Mouse (Mus musculus) hindbrain, embryonic 11.5 days (tissue): ENCODE data around the gene Rpl36. TPM values are rescaled to one million over a fixed set of nuclear protein-coding genes. Genes with fewer than 3 reads are reported as not detected.
A peak's percentile ranks its signal among the peaks of the same experiment; 100 is the strongest.
"Not testable (repeated sequence)": the region's sequence is repeated elsewhere in the genome, so short reads cannot be mapped to it uniquely, and the experiment has no call there.

Experiments
- ATAC-seq: fragments of 200-750 bp; cut with Nextera tagmentation; 2 replicates; pipeline ENCODE4 v1.8.0; 2017; ENCODE audit warnings: mild to moderate bottlenecking, moderate TSS enrichment, moderate library complexity; ENCODE audit not compliant: low FRiP score
- DNase-seq: peaks from one replicate; pipeline ENCODE4 v3.0.0-alpha.2; 2015; ENCODE audit warnings: low spot score
- H3K27ac ChIP-seq: fragments of 300-500 bp; sonication (generic); 2 replicates; pipeline ENCODE4 v1.5.1; 2014; ENCODE audit warnings: mild to moderate bottlenecking, low read depth, low read length
- H3K27me3 ChIP-seq: fragments of 300-500 bp; sonication (generic); 2 replicates; pipeline ENCODE4 v1.6.1; 2014; ENCODE audit warnings: mild to moderate bottlenecking, low read length, moderate library complexity, mixed read lengths; ENCODE audit not compliant: control insufficient read depth, insufficient read depth
- H3K36me3 ChIP-seq: fragments of 300-500 bp; sonication (generic); 2 replicates; pipeline ENCODE4 v1.6.1; 2014; ENCODE audit warnings: mild to moderate bottlenecking, low read length, moderate library complexity, mixed read lengths; ENCODE audit not compliant: control insufficient read depth, insufficient read depth
- H3K4me1 ChIP-seq: fragments of 300-500 bp; sonication (generic); replicated peaks from 2 replicates; pipeline ENCODE4 v1.6.1; 2014; ENCODE audit warnings: low read length, mixed read lengths; ENCODE audit not compliant: control insufficient read depth, insufficient read depth
- H3K4me2 ChIP-seq: fragments of 300-500 bp; sonication (generic); replicated peaks from 2 replicates; pipeline ENCODE4 v1.6.1; 2014; ENCODE audit warnings: mild to moderate bottlenecking, low read depth, low read length
- H3K4me3 ChIP-seq: fragments of 300-500 bp; sonication (generic); 2 replicates; pipeline ENCODE4 v1.5.1; 2014; ENCODE audit warnings: low read depth, low read length
- H3K9ac ChIP-seq: fragments of 300-500 bp; sonication (generic); 2 replicates; pipeline ENCODE4 v1.6.1; 2014; ENCODE audit warnings: low read depth, low read length
- H3K9me3 ChIP-seq: fragments of 300-500 bp; sonication (generic); 2 replicates; pipeline ENCODE4 v1.6.1; 2016; ENCODE audit warnings: low read length; ENCODE audit not compliant: control insufficient read depth
- WGBS: fragments of 180-500 bp; shearing (Covaris S2); extraction: QIAGEN DNeasy Blood & Tissue Kit; methylation state at CpG from one replicate; pipeline ENCODE4 v1.1.7; 2014; 5-methylcytosine and 5-hydroxymethylcytosine counted together
- polyA plus RNA-seq: library from polyadenylated mRNA; unstranded; fragments of >200 nt; fragmentation: Nextera tagmentation; extraction: Ambion mirVana; gene quantifications from 2 replicates; pipeline ENCODE4 v1.2.1, GENCODE M21; 2014

Rpl36 gene
- polyA plus RNA-seq, 1 experiment from 2014 or later: 1,259 TPM

DNA sequence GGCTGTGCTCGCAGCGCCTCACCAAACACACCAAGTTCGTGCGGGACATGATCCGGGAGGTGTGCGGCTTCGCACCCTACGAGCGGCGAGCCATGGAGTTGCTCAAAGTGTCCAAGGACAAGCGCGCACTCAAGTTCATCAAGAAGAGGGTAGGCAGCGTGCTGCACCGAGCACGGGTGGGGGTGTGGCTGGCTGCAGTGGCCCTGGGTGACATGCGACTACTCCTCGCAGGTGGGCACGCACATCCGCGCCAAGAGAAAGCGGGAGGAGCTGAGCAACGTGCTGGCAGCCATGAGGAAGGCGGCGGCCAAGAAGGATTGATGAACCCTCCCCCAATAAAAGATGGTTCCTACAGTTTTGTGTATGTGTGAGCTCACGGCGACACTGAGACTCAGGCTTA is 677 bp downstream of the Rpl36 start:
- not testable (repeated sequence) for H3K9me3 ChIP-seq, ATAC-seq, DNase-seq, H3K4me1 ChIP-seq, H3K27me3 ChIP-seq, H3K27ac ChIP-seq
- WGBS: under 1% methylated on average over 26 of the region's 26 CpGs
- peak overlapping the region; percentile 81 for H3K9ac ChIP-seq
- H3K4me2 ChIP-seq: peak overlapping the region; percentile 83
- H3K4me3 ChIP-seq: peak overlapping the region; percentile 84
- H3K36me3 ChIP-seq: peaks cover 17% of the 10 kb centered on the region; the same call in 1 of the 2 replicates

GRCm38 (mm10) chr17:56614391-56615135 is 1.3 kb downstream of the Rpl36 start:
- DNase-seq: no peak
- Histone ChIP-seq H3K9me3 (no peaks in the 10 kb centered on the region), H3K9ac (peak overlapping the region; percentile 81), H3K27me3 (no peaks in the 10 kb centered on the region), H3K4me2 (peak overlapping the region; percentile 83), H3K4me3 (peak overlapping the region; percentile 84), H3K27ac (no peak overlapping the region), H3K36me3 (peaks cover 17% of the 10 kb centered on the region; the same call in 1 of the 2 replicates), H3K4me1 (peaks cover 9% of the 10 kb centered on the region)
- 31% methylated on average over 14 of the region's 14 CpGs for WGBS
- ATAC-seq: no peak

GRCm38 (mm10) chr17:56615136-56615784 is 2.0 kb downstream of the Rpl36 start:
- no peaks in the 10 kb centered on the region for H3K9me3 ChIP-seq
- H3K27me3 ChIP-seq: no peaks in the 10 kb centered on the region
- ATAC-seq (no peak), DNase-seq (no peak)
- 0 out of 2 replicates have a peak overlapping the region, but pooled peaks have one; percentile 8 for H3K4me3 ChIP-seq
- peaks cover 19% of the 10 kb centered on the region; the same call in 1 of the 2 replicates for H3K36me3 ChIP-seq
- peaks cover 9% of the 10 kb centered on the region for H3K4me1 ChIP-seq
- WGBS: 88% methylated on average over 11 of the region's 11 CpGs
- 0 out of 2 replicates have a peak overlapping the region, but pooled peaks have one; percentile 83 for H3K4me2 ChIP-seq
- H3K9ac ChIP-seq: peak overlapping the region; percentile 81; the same call in 1 of the 2 replicates
- no peak overlapping the region for H3K27ac ChIP-seq

- WGBS: 86% methylated on average over 4 of the region's 4 CpGs
- DNase-seq: no peak
- Histone ChIP-seq H3K4me3 (no peak overlapping the region), H3K27me3 (no peaks in the 10 kb centered on the region), H3K27ac (no peak overlapping the region), H3K9ac (no peak overlapping the region), H3K9me3 (no peaks in the 10 kb centered on the region), H3K4me1 (peaks cover 9% of the 10 kb centered on the region), H3K36me3 (peaks cover 22% of the 10 kb centered on the region; the same call in 1 of the 2 replicates), H3K4me2 (no peak overlapping the region)
- no peak for ATAC-seq
These were observed 2.6 kb downstream of the Rpl36 start for GRCm38 (mm10) chr17:56615792-56616191.

- H3K4me3 ChIP-seq: no peak overlapping the region
- DNase-seq: no peak
- H3K36me3 ChIP-seq: peaks cover 22% of the 10 kb centered on the region; the same call in 1 of the 2 replicates
- 95% methylated on average over 3 of the region's 3 CpGs for WGBS
- no peaks in the 10 kb centered on the region for H3K9me3 ChIP-seq
- no peak overlapping the region for H3K9ac ChIP-seq
- no peak overlapping the region for H3K4me2 ChIP-seq
- H3K27ac ChIP-seq: no peak overlapping the region
- no peaks in the 10 kb centered on the region for H3K27me3 ChIP-seq
- no peak for ATAC-seq
- H3K4me1 ChIP-seq: peaks cover 9% of the 10 kb centered on the region
These were observed 3.5 kb downstream of the Rpl36 start for GRCm38 (mm10) chr17:56616725-56617124.

- Histone ChIP-seq H3K4me2 (no peak overlapping the region), H3K27ac (no peak overlapping the region), H3K9ac (no peak overlapping the region), H3K4me1 (peaks cover 9% of the 10 kb centered on the region), H3K4me3 (no peak overlapping the region), H3K27me3 (no peaks in the 10 kb centered on the region), H3K36me3 (peaks cover 22% of the 10 kb centered on the region; the same call in 1 of the 2 replicates), H3K9me3 (no peaks in the 10 kb centered on the region)
- DNase-seq: no peak
- WGBS: 89% methylated on average over 8 of the region's 8 CpGs
- ATAC-seq: no peak
These were observed 4.4 kb downstream of the Rpl36 start for GRCm38 (mm10) chr17:56617628-56618027.

DNA sequence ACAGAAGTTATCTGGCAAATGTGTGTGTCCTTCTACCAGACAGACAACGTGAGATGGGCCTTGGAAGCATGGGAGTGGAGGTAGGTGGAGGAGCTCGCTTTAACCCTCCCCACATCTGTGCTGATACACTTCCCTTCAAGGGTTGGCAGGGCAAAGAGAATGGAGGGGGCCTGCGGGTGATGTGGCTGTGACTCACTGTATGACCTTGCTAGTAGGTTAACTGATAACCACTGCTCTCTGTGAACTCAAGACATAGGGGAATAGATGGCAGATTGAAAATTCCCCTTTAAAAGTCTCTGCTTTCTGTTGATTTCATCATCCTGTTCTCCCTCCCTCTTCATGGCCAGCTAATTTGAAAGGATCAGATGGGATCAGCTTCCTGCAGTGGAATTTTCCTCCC is 12.3 kb downstream of the Rpl36 start:
- no peak for DNase-seq
- H3K9me3 ChIP-seq: no peaks in the 10 kb centered on the region
- 0 out of 2 replicates have a peak, but pooled peaks cover under 1% of the 10 kb centered on the region for H3K36me3 ChIP-seq
- no peak overlapping the region for H3K27ac ChIP-seq
- 0 out of 2 replicates have a peak overlapping the region, but pooled peaks have one; percentile 94 for H3K4me2 ChIP-seq
- no peak overlapping the region for H3K9ac ChIP-seq
- H3K4me3 ChIP-seq: 0 out of 2 replicates have a peak overlapping the region, but pooled peaks have one; percentile 96
- no peaks in the 10 kb centered on the region for H3K27me3 ChIP-seq
- 81% methylated on average over 3 of the region's 3 CpGs for WGBS
- peaks cover 2% of the 10 kb centered on the region; the same call in 1 of the 2 replicates for H3K4me1 ChIP-seq
- ATAC-seq: no peak

- Histone ChIP-seq H3K36me3 (no peaks in the 10 kb centered on the region), H3K27me3 (no peaks in the 10 kb centered on the region), H3K9ac (peak overlapping the region; percentile 82), H3K9me3 (no peaks in the 10 kb centered on the region), H3K4me2 (peak overlapping the region; percentile 94), H3K4me1 (peaks cover 2% of the 10 kb centered on the region; the same call in 1 of the 2 replicates), H3K27ac (0 out of 2 replicates have a peak overlapping the region, but pooled peaks have one; percentile 36), H3K4me3 (peak overlapping the region; percentile 96)
- no peak for DNase-seq
- no peak for ATAC-seq
- WGBS: 1% methylated on average over 22 of the region's 32 CpGs
These were observed 13.0 kb downstream of the Rpl36 start for GRCm38 (mm10) chr17:56626260-56626659.
